Mouse (Mus musculus) kidney, embryonic 16.5 days (tissue): Measurements from ENCODE around the gene Lmbr1l. TPM values are rescaled to one million over a fixed set of nuclear protein-coding genes. Genes with fewer than 3 reads are reported as not detected.

Source experiments
- ATAC-seq: fragments of 200-750 bp; cut with Nextera tagmentation; 2 replicates; pipeline ENCODE4 v1.8.0; 2017; ENCODE audit warnings: moderate TSS enrichment; ENCODE audit not compliant: low FRiP score, low TSS enrichment
- H3K27ac ChIP-seq: fragments of 300-500 bp; sonication (generic); 2 replicates; pipeline ENCODE4 v1.5.1; 2014; ENCODE audit warnings: low read length
- H3K27me3 ChIP-seq: fragments of 300-500 bp; sonication (generic); 2 replicates; pipeline ENCODE4 v1.6.1; 2014; ENCODE audit warnings: low read length, control low read depth, mixed read lengths; ENCODE audit not compliant: insufficient read depth
- H3K36me3 ChIP-seq: fragments of 300-500 bp; sonication (generic); 2 replicates; pipeline ENCODE4 v1.6.1; 2014; ENCODE audit warnings: low read length, control low read depth, mixed read lengths; ENCODE audit not compliant: insufficient read depth
- H3K4me1 ChIP-seq: fragments of 300-500 bp; sonication (generic); 2 replicates; pipeline ENCODE4 v1.6.1; 2014; ENCODE audit warnings: low read length, control low read depth, mixed read lengths; ENCODE audit not compliant: insufficient read depth
- H3K4me2 ChIP-seq: fragments of 300-500 bp; sonication (generic); replicated peaks from 2 replicates; pipeline ENCODE4 v1.6.1; 2014; ENCODE audit warnings: low read depth, low read length
- H3K4me3 ChIP-seq: fragments of 300-500 bp; sonication (generic); 2 replicates; pipeline ENCODE4 v1.5.1; 2014; ENCODE audit warnings: mild to moderate bottlenecking, low read length
- H3K9ac ChIP-seq: fragments of 300-500 bp; sonication (generic); replicated peaks from 2 replicates; pipeline ENCODE4 v1.6.1; 2014; ENCODE audit warnings: low read length
- H3K9me3 ChIP-seq: fragments of 300-500 bp; sonication (generic); 2 replicates; pipeline ENCODE4 v1.6.1; 2016; ENCODE audit warnings: low read length, control low read depth
- WGBS: fragments of 180-500 bp; shearing (Covaris S2); extraction: QIAGEN DNeasy Blood & Tissue Kit; methylation state at CpG from one replicate; pipeline ENCODE4 v1.1.7; 2014; 5-methylcytosine and 5-hydroxymethylcytosine counted together
- polyA plus RNA-seq: library from polyadenylated mRNA; unstranded; fragments of >200 nt; fragmentation: Nextera tagmentation; extraction: Ambion mirVana; gene quantifications from 2 replicates; pipeline ENCODE4 v1.2.1, GENCODE M21; 2015

Gene Lmbr1l
- polyA plus RNA-seq, 1 experiment from 2014 or later, result 17.6 TPM

DNA sequence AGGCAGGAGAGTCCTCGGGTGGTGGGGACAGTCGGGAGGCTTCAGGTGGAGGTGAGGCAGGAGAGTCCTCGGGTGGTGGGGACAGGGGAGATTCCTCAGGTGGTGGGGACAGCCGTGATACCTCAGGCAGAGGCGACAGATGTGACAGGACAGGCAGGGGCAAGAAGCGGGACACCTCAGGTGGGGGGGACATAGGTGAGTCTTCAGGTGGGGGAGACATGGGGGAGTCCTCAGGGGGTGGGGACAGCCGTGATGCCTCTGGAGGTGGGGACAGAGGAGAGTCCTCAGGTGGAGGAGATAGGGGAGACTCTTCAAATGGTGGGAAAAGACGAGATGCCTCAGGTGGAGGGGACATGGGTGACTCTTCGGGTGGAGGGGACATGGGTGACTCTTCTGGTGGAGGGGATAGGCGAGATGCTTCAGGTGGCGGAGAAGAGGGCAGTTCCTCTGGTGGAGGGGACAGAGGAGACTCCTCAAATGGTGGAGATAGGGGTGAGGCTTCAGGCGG is 54.5 kb downstream of the Lmbr1l start:
- 85% methylated on average over 12 of the region's 12 CpGs for WGBS
- no peaks in the 10 kb centered on the region for H3K27me3 ChIP-seq
- ATAC-seq, result no peak

DNA sequence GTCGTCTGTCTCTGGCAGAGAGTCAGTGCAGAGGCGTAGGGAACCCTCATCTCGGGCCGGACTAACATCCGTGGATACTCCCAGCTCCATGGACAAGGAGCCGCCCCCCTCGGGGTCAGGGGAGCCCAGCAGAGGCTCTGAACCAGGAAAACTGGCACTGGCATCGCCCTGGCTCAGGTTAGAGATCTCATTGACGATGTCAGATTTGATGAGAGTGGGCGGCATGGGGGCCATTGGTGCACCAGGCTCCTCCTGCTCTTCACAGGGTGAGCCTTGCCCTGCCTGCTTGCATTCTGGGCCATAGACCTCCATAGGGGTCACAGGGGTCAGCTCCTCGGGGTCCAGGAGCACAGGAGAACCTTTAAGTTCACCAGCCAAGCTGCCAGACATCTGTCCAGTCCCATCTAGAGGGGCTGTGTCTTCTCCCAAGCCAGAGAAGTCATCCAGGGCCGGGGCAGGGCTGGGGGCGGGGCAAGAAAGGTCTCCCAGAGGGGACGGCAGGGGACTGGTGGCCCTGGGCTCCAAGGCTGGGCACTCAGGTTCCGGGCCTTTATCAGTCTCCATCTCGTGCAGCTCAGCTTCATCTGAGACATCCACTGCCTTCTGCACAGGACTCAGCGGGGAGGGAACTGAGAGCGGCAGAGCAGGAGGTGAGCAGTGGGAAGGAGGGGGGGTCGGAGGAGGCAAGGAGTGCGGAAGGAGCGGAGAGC is 56.2 kb downstream of the Lmbr1l start:
- Histone ChIP-seq H3K9ac (no peak overlapping the region), H3K4me3 (no peak overlapping the region), H3K27me3 (no peaks in the 10 kb centered on the region), H3K9me3 (no peaks in the 10 kb centered on the region), H3K36me3 (peaks cover 87% of the 10 kb centered on the region), H3K4me2 (no peak overlapping the region), H3K4me1 (no peaks in the 10 kb centered on the region), H3K27ac (no peak overlapping the region)
- no peak for ATAC-seq
- 82% methylated on average over 21 of the region's 21 CpGs for WGBS

More for the DNA sequence above, 54.5 kb downstream of the Lmbr1l start:
- H3K9ac ChIP-seq, result no peak overlapping the region
- H3K4me3 ChIP-seq, result no peak overlapping the region
- no peak overlapping the region for H3K4me2 ChIP-seq
- no peaks in the 10 kb centered on the region for H3K9me3 ChIP-seq
- H3K27ac ChIP-seq, result no peak overlapping the region
- peaks cover 11% of the 10 kb centered on the region for H3K4me1 ChIP-seq
- H3K36me3 ChIP-seq, result peaks cover 71% of the 10 kb centered on the region

- Histone ChIP-seq H3K27ac (no peak overlapping the region), H3K27me3 (no peaks in the 10 kb centered on the region), H3K4me1 (no peaks in the 10 kb centered on the region), H3K9me3 (no peaks in the 10 kb centered on the region), H3K4me2 (no peak overlapping the region), H3K36me3 (peaks cover 89% of the 10 kb centered on the region), H3K9ac (no peak overlapping the region), H3K4me3 (no peak overlapping the region)
- ATAC-seq, result no peak
- WGBS, result 96% methylated on average over 18 of the region's 18 CpGs
Observed at GRCm38 (mm10) chr15:98860921-98861320, 57.1 kb downstream of the Lmbr1l start.

DNA sequence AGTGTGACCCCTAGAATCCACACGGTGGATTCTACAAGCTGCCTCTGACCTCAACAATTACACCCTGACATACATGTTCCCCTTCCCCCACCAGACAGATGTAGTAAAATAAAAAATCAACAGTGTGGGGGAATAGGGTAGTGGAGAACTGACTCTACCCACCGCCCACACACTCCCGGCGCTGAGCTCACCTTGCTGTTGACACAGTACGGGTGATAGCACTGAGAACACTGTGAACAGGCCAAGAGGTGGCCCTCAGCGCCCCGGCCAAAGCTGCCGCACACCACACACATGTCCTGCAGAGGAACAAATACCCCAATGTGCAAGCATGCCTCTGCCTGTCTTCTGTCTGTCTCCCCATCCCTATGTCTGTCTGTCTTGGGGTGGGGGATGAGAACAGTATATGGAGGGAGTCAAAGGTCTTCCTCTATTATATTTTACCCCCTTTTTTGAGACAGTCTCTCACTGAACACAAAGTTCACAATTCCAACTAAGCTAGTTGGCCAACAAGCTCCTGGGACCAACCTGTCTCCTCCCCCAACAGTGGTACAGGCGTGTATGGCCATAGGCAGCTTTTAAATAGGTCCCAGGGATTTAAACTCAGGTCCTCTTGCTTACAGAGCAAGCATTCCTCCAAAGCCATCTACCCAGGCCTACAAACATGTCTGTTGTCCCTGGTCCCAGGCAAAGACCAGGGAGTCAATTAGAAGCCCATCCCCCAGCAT is 58.5 kb downstream of the Lmbr1l start:
- Histone ChIP-seq H3K4me1 (no peaks in the 10 kb centered on the region), H3K27ac (no peak overlapping the region), H3K9ac (no peak overlapping the region), H3K4me3 (no peak overlapping the region), H3K4me2 (no peak overlapping the region), H3K36me3 (peaks cover 89% of the 10 kb centered on the region), H3K9me3 (no peaks in the 10 kb centered on the region), H3K27me3 (no peaks in the 10 kb centered on the region)
- 73% methylated on average over 9 of the region's 9 CpGs for WGBS
- ATAC-seq, result no peak

DNA sequence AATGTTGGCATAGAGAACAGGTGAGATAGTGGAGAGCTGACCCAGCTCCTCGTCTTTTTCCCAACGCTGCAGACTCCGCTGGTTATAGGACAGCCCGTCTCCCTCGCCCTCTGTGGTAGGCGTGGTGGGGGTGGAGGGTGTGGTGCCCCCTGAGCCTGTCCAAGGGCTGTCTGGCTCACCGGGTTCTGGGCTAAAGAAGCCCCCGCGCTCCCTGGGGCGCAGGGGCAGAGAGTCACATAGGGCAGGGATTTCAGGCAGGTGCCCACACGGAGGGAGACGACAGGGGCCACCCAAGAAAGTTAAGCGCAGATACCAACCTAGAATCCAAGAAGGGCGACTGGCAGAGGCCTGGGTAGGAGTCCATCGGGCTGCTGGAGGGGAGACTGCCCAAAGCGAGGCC is 63.8 kb downstream of the Lmbr1l start:
- no peaks in the 10 kb centered on the region for H3K9me3 ChIP-seq
- H3K9ac ChIP-seq, result no peak overlapping the region
- no peaks in the 10 kb centered on the region for H3K4me1 ChIP-seq
- peaks cover 96% of the 10 kb centered on the region for H3K36me3 ChIP-seq
- H3K4me2 ChIP-seq, result no peak overlapping the region
- 92% methylated on average over 16 of the region's 16 CpGs for WGBS
- no peak overlapping the region for H3K27ac ChIP-seq
- H3K27me3 ChIP-seq, result no peaks in the 10 kb centered on the region
- no peak for ATAC-seq
- no peak overlapping the region for H3K4me3 ChIP-seq

Other genes with a start within 250 kb of the Lmbr1l start
- gene Rnd1, start 240.8 kb downstream of the Lmbr1l start, polyA plus RNA-seq, result 0.45 and 0.75 TPM in 2 replicates
- 0.95 and 1.1 TPM in 2 replicates for gene Ccdc65, start 210.0 kb downstream of the Lmbr1l start, polyA plus RNA-seq
- gene Fkbp11, start 190.0 kb downstream of the Lmbr1l start, polyA plus RNA-seq, result 36.6 and 39.1 TPM in 2 replicates
- 56.3 and 59.5 TPM in 2 replicates for gene Arf3, start 155.0 kb downstream of the Lmbr1l start, polyA plus RNA-seq
- gene Wnt10b, start 140.1 kb downstream of the Lmbr1l start, polyA plus RNA-seq, result 0.17 TPM in 1 of 2 replicates, not detected in the other
- not detected in 2 replicates for gene Wnt1, start 128.4 kb downstream of the Lmbr1l start, polyA plus RNA-seq
- 2.6 and 3.3 TPM in 2 replicates for gene Ddn, start 108.7 kb downstream of the Lmbr1l start, polyA plus RNA-seq
- gene Prkag1, start 86.7 kb downstream of the Lmbr1l start, polyA plus RNA-seq, result 103 and 119 TPM in 2 replicates
- gene Kmt2d, start 47.0 kb downstream of the Lmbr1l start, polyA plus RNA-seq, result 12.4 and 14.1 TPM in 2 replicates
- gene Rhebl1, start 23.7 kb downstream of the Lmbr1l start, polyA plus RNA-seq, result 16.7 and 18.3 TPM in 2 replicates
- gene Dhh, start 19.7 kb downstream of the Lmbr1l start, polyA plus RNA-seq, result 1.4 and 1.8 TPM in 2 replicates
- 1,826 and 1,900 TPM in 2 replicates for gene Tuba1b, start 16.3 kb upstream of the Lmbr1l start, polyA plus RNA-seq
- not detected in 2 replicates for gene Gm49450, start 35.3 kb upstream of the Lmbr1l start, polyA plus RNA-seq
- 925 and 946 TPM in 2 replicates for gene Tuba1a, start 35.5 kb upstream of the Lmbr1l start, polyA plus RNA-seq
- 213 and 219 TPM in 2 replicates for gene Tuba1c, start 111.7 kb upstream of the Lmbr1l start, polyA plus RNA-seq
- gene Prph, start 136.9 kb upstream of the Lmbr1l start, polyA plus RNA-seq, result 3.3 and 5.8 TPM in 2 replicates
- gene Troap, start 156.3 kb upstream of the Lmbr1l start, polyA plus RNA-seq, result 35.8 and 45.8 TPM in 2 replicates
- 0.94 and 1.2 TPM in 2 replicates for gene C1ql4, start 169.6 kb upstream of the Lmbr1l start, polyA plus RNA-seq
- 8.0 and 10.0 TPM in 2 replicates for gene Dnajc22, start 174.9 kb upstream of the Lmbr1l start, polyA plus RNA-seq
- gene Spats2, start 207.7 kb upstream of the Lmbr1l start, polyA plus RNA-seq, result 42.1 and 42.9 TPM in 2 replicates